Mouse (Mus musculus) kidney, adult 2 months (tissue): ENCODE data around the gene Itgb7. TPM values are rescaled to one million over a fixed set of nuclear protein-coding genes. Genes with fewer than 3 reads are reported as not detected.

Experiments used
- DNase-seq: peaks from one replicate; pipeline ENCODE4 v3.0.0; 2021
- H3K27ac ChIP-seq: fragments of 200-500 bp; 2 replicates; pipeline ENCODE4 v1.5.1; 2012; ENCODE audit warnings: low read depth, low read length, control low read depth, inconsistent platforms; ENCODE audit not compliant: insufficient read depth
- H3K27me3 ChIP-seq: fragments of 200-500 bp; replicated peaks from 2 replicates; pipeline ENCODE4 v1.6.1; 2012; ENCODE audit warnings: mild to moderate bottlenecking, moderate library complexity, low read length, inconsistent platforms; ENCODE audit not compliant: control insufficient read depth, insufficient read depth
- H3K36me3 ChIP-seq: fragments of 200-500 bp; 2 replicates; pipeline ENCODE4 v1.6.1; 2012; ENCODE audit warnings: mild to moderate bottlenecking, moderate library complexity, low read length, inconsistent platforms; ENCODE audit not compliant: control insufficient read depth, insufficient read depth
- H3K4me1 ChIP-seq: fragments of 200-500 bp; 2 replicates; pipeline ENCODE4 v1.6.1; 2011; ENCODE audit warnings: low read length; ENCODE audit not compliant: control insufficient read depth, insufficient read depth
- H3K4me3 ChIP-seq: fragments of 200-500 bp; 2 replicates; pipeline ENCODE4 v1.5.1; 2011; ENCODE audit warnings: mild to moderate bottlenecking, low read depth, low read length, control low read depth; ENCODE audit not compliant: insufficient read depth
- CTCF ChIP-seq: fragments of 200-500 bp; conservative IDR thresholded peaks from 2 replicates; pipeline ENCODE4 v1.5.1; 2011; ENCODE audit warnings: low read depth, mild to moderate bottlenecking, control low read depth, low read length, moderate library complexity, mixed read lengths; ENCODE audit not compliant: insufficient read depth, insufficient read length
- POLR2A ChIP-seq: fragments of 200-500 bp; IDR thresholded peaks from one replicate; pipeline ENCODE4 v1.6.1; 2011; ENCODE audit warnings: low read depth, low read length, control low read depth
- WGBS: fragments of 180-500 bp; shearing (Covaris S2); methylation state at CpG from one replicate; pipeline ENCODE4 v1.1.7; 2018; 5-methylcytosine and 5-hydroxymethylcytosine counted together
- polyA plus RNA-seq: library from polyadenylated mRNA; depleted of rRNA; stranded (reverse); fragments of >200 nt; gene quantifications from 2 replicates; pipeline ENCODE4 v1.2.3, GENCODE M21; 2012

The Itgb7 gene
- polyA plus RNA-seq, 1 experiment = 11.1 TPM

DNA sequence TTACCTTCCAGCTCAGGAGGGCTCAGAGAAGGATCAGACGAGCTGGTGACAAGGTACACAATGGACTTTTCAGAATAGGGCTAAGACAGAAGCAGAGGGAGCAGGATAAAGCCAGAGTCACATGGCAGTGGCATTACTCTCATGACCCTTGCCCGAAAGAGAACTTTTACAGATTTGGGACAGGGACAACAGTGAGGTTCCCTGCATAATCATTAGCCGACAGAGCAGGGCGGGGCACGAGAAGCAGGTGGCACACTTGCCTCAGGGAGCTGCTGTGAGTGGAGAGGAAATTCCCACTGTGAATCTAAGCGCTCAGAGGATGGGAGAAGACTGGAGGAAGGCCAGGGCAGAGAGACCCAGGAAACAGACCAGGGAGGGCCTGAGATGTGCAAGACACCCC lies 42.9 kb downstream of the Itgb7 start:
- 50% methylated on average over 6 of the region's 6 CpGs for WGBS
- H3K27ac ChIP-seq = peak overlapping the region; percentile 43; the same call in 1 of the 2 replicates

DNA sequence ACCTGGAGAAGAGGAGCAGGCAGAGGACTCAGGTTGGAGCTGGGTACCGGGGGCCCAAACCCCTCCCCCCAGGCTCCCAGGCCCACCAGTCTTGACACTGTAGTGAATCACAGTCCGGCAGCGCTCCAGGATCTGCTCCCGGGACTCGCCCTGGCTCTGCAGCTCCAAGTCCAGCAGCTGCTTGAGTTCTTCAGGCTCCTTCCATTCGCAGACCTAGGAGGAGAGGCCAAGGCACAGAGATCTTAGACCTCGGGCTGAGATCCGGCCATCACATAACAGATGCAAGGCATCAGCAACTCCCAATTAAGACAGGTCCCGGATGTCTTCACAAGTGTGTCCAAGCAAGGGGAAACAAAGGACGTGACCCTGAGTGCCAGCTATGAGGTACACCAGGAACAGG lies 43.6 kb downstream of the Itgb7 start:
- Histone ChIP-seq H3K36me3 (no peaks in the 10 kb centered on the region; the same call in 1 of the 2 replicates), H3K4me3 (peak overlapping the region; percentile 34), H3K27me3 (no peaks in the 10 kb centered on the region), H3K27ac (peak overlapping the region; percentile 43; the same call in 1 of the 2 replicates), H3K4me1 (peaks cover 7% of the 10 kb centered on the region)
- 64% methylated on average over 10 of the region's 10 CpGs for WGBS
- no peak for TF ChIP-seq POLR2A
- TF ChIP-seq CTCF = no peak
- DNase-seq = no peak

More for the DNA sequence above, 42.9 kb downstream of the Itgb7 start:
- no peaks in the 10 kb centered on the region; the same call in 1 of the 2 replicates for H3K36me3 ChIP-seq
- DNase-seq = peak; percentile 90
- H3K4me1 ChIP-seq = peaks cover 8% of the 10 kb centered on the region
- no peaks in the 10 kb centered on the region for H3K27me3 ChIP-seq
- H3K4me3 ChIP-seq = peak overlapping the region; percentile 34
- no peak for TF ChIP-seq POLR2A
- TF ChIP-seq CTCF = no peak

DNA sequence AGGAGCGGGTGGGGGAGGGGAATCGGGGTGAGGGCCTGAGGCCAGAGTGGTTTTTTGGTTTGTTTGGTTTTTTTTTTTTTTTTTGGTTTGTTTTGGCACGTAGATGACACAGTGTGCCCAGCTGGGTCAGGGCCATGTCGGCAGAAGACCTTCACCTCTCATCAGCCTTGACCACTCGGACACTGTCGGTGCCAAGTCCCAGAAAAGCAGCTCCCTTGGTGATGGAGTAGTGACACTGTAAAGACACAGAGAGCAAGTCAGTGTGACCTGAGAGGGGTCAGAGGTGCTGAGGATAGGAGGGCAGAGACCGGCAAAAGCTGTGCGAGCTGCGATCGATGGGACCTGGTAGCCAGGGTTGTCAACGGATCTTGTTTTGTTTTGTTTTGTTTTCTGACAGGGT lies 45.5 kb downstream of the Itgb7 start:
- no peak overlapping the region for H3K4me3 ChIP-seq
- no peak overlapping the region for H3K27ac ChIP-seq
- DNase-seq = peak; percentile 70
- WGBS = 66% methylated on average over 11 of the region's 11 CpGs
- no peaks in the 10 kb centered on the region; the same call in 1 of the 2 replicates for H3K36me3 ChIP-seq
- no peak for TF ChIP-seq POLR2A
- no peak for TF ChIP-seq CTCF
- peaks cover 3% of the 10 kb centered on the region; the same call in 1 of the 2 replicates for H3K4me1 ChIP-seq
- no peaks in the 10 kb centered on the region for H3K27me3 ChIP-seq

DNA sequence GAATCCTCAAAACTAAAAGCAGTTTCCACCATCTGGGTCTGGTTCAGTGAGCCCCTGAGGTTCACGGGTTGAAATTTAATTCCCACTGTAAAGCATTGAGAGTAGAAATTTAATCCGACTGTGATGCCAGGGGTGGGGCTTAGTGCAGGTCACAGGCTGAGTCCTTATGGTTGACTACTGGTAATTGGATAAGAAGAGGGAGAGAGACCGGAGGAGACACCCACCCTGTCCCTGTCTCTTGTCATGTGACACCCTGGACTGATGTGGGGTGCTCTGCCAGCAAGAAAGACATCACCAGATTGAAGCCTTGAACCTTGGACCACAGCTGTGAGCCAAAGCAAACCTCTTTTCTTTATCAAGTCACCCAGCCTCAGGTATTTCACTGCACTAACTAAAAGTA lies 48.7 kb downstream of the Itgb7 start:
- WGBS = 52% methylated on average over 3 of the region's 3 CpGs
- H3K27ac ChIP-seq = peak overlapping the region; percentile 89
- DNase-seq = peak; percentile 94
- no peaks in the 10 kb centered on the region; the same call in 1 of the 2 replicates for H3K36me3 ChIP-seq
- no peak overlapping the region for H3K4me3 ChIP-seq
- no peaks in the 10 kb centered on the region for H3K27me3 ChIP-seq
- peaks cover 12% of the 10 kb centered on the region; the same call in 1 of the 2 replicates for H3K4me1 ChIP-seq
- TF ChIP-seq CTCF (no peak), POLR2A (no peak)

DNA sequence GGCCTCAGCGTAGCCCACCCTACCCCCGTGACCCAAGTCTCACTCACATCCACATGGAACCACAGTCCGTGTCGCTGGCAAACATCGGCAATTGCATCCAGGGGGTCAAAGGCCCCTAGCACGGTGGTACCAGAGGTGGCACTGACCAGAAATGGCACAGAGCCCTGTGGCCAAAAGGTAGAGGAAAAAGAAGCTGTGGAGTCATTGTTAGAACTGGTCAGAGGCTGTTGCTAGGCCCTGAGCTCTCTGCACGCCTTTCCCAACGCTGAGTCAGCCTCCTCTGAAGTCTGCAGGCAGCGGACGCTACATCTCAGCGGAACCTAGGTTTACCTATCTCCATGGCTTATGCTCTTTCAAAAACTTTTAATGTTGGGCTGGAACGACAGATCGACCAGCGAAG lies 51.8 kb downstream of the Itgb7 start:
- Histone ChIP-seq H3K4me3 (no peak overlapping the region), H3K27me3 (no peaks in the 10 kb centered on the region), H3K36me3 (no peaks in the 10 kb centered on the region), H3K4me1 (peaks cover 12% of the 10 kb centered on the region; the same call in 1 of the 2 replicates), H3K27ac (0 out of 2 replicates have a peak overlapping the region, but pooled peaks have one; percentile 15)
- WGBS = 57% methylated on average over 14 of the region's 14 CpGs
- peak; percentile 53 for DNase-seq
- TF ChIP-seq CTCF = no peak
- TF ChIP-seq POLR2A = no peak

DNA sequence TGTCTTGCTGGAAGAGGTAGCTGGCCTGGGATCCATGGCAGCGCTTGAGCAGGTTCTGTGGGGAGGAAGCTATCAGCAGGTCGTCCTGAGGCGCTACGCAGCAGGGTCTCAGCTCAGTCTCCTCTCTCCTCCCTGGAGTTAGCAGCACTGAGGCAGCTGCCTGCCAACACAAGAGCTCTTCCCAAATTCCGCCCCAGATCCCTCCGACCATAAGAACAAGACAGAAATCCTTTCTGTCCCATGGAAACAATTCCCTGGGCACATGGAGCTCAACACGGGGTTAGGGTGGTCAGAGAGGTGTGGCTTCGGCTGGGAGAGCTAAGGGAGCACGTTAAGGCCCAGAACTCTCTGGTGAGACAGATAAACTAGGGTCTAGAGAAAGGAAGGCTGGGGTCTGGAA lies 52.6 kb downstream of the Itgb7 start:
- peaks cover 12% of the 10 kb centered on the region; the same call in 1 of the 2 replicates for H3K4me1 ChIP-seq
- WGBS = 88% methylated on average over 9 of the region's 9 CpGs
- no peak for DNase-seq
- TF ChIP-seq CTCF (no peak), POLR2A (no peak)
- H3K4me3 ChIP-seq = no peak overlapping the region
- no peaks in the 10 kb centered on the region for H3K36me3 ChIP-seq
- no peaks in the 10 kb centered on the region for H3K27me3 ChIP-seq
- no peak overlapping the region for H3K27ac ChIP-seq

DNA sequence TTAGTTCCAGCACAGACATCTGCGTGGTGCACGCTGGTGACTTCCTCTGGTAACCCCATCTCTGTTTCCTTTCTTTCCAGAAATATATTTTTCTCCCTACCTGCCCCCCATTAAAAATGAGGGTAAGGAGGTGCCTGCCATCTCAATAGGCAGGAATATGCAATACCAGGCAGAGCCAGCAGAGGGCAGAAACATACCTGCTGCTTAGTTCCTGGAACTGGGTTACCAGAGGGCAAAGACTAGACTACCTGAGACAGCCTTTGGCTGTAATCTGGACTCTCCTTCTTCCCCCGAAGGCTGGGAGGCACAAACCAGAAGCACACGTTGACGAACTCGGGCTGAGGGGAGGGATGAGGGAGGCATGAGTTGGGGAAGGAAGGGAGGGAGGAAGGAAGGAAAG lies 53.5 kb downstream of the Itgb7 start:
- WGBS = 15% methylated on average over 6 of the region's 6 CpGs
- no peak for TF ChIP-seq POLR2A
- TF ChIP-seq CTCF = peak; percentile 90
- DNase-seq = peak; percentile 91
- Histone ChIP-seq H3K27ac (no peak overlapping the region), H3K27me3 (no peaks in the 10 kb centered on the region), H3K4me1 (peaks cover 12% of the 10 kb centered on the region; the same call in 1 of the 2 replicates), H3K4me3 (no peak overlapping the region), H3K36me3 (no peaks in the 10 kb centered on the region)
